Mouse (Mus musculus) spleen, adult 18-20 months (tissue): ENCODE measurements at regions not wholly inside any gene's neighbourhood (a gene's known extent, or its start where the extent isn't known, plus 50 kb on each side); places are given as distances from the start of the nearest gene placed in this dataset.

Experiments used
- DNase-seq, 2 experiments: peaks; one replicate each; pipeline ENCODE4 v3.0.0; 2022; ENCODE audit warnings: mixed read lengths in 2 of 2

GRCm38 (mm10) chr1:73857497-73857896 is 266.8 kb downstream of the Tns1 start:
- DNase-seq: no peak

DNA sequence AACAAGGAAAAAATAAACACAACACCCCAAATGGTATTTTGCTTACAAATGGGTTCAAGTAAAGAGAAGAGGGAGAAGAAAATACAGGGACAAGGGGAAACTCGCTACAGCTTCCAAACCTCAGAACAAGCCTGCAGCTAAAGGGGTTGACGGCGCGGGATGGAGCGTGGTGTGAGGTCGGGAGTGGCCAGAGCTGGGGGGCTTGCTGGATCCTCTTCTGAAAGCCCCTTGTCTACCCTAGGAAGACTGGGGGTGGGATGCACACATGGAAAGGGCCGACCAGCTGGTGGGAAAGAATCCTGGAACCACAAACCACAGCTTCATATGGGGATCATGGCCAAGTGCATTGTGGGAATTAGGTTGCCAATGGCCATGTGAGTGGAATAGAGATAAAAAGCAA is 267.4 kb downstream of the Tns1 start:
- DNase-seq: no peak

GRCm38 (mm10) chr1:73855306-73855705 is 268.9 kb downstream of the Tns1 start:
- no peak for DNase-seq

DNA sequence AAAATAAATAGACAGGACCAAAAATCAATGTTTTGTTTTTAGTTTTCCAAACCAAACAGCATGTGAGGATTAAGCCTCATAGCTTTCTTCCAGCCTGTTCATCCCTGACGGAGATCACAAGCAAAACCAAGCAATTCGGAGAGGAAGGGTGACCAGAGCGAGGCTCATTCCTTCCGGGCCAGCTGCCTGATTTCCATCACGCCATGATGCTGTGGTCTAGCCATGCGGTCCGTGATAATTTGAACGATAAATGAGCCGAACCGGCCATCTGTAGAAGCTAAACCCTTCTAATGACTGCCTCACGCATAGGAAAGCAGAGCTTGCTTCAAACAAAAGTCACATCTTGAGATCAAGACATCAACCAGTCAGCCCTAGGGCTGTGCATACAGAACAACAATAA is 270.4 kb downstream of the Tns1 start:
- DNase-seq: no peak

GRCm38 (mm10) chr1:73850173-73851014 is 273.9 kb downstream of the Tns1 start:
- DNase-seq: no peak

- DNase-seq: no peak
Measured at GRCm38 (mm10) chr1:73848370-73848769, 275.9 kb downstream of the Tns1 start.

DNA sequence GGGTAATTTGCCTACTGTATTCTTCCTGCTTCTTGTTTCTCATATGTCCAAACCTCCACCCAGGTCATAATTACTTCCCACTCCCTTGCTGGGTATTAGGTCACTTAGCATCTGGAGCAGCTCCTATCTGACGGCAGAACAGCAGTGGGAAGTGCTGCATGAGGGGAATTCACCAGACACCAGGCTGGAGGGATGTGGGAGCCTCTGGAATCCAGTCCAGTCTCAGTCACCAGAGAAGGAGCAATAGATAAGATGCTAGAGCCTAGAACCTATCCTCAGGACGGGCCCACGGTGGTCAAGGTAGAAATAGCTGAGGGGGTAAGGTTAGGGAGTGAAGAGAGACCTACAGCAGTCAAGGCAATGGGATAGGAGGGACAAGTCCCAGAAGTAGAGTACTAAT is 277.1 kb downstream of the Tns1 start:
- DNase-seq: no peak

DNA sequence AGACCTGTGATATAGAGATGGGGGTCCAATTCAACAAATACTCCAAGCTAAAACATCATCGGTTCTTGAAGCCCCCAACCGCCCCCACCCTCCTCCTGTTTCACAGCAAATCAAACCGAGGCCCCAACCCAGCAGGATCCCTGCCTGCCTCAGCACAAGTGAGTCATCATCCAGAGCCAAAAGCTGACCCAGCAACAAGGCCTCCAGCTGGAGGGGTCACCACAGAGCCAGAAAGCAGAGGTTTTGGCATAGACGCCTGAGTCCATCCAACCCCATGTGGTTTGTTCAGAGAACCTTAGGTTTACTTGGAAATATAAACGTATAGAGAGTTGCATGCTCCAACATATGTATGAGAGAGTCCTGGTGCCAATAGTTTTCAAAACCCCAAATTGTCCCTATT is 279.1 kb downstream of the Tns1 start:
- no peak for DNase-seq

DNA sequence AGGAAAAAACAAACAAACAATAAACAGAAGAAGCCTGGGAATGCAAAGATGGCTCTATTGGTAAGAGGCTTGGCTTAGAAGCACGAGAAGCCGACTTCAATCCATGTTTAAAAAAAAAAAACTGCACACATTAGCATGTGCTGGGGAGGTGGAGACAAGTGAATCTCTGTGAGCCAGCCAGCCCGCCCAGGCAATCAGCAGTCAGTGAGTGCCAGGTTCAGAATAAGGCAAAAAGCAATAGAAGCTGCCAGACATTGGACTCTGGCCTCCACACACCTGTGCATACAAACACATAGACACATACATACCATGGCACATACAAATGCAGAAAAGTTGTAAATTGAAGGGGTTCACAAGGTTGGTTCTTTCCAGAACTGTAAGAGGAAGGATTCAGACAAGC is 279.7 kb downstream of the Tns1 start:
- no peak for DNase-seq

DNA sequence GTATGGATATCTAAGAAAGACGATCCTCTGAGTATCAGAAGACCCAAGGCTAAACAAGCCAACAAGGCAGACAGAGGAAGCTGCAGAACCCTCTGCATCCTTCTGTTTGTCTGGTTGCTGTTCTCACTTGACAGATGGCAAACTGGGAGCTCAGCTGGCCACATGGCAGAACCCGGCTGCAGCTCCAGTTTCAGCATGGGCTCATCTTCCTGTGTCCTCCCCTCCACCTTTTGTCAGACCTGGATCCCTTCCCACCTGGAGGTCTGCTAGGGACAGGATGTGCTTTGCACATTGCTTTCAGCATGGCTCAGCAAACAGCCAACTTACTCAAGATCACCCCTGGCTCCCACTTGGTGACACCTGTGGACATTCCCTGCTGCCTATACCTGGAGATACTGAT is 284.9 kb downstream of the Tns1 start:
- DNase-seq: no peak

DNA sequence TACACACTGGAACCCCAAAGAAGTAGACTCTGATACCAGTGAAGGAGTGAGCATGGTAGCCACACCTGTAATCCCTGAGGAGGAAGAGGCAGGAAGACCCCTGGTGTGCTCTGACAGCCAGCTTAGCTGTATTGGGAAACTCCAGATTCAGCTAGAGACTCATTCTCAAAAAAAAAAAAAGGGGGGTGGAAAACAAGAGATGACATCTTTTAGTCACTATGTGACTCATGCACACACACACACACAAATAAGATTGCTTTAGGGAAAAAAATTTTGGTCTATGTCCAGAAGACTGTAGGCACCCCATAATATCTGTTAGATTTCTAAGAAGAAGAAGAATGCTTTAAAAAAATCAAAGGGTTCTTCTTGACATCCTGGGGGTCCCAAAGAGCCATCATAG is 287.6 kb downstream of the Tns1 start:
- DNase-seq: no peak

DNA sequence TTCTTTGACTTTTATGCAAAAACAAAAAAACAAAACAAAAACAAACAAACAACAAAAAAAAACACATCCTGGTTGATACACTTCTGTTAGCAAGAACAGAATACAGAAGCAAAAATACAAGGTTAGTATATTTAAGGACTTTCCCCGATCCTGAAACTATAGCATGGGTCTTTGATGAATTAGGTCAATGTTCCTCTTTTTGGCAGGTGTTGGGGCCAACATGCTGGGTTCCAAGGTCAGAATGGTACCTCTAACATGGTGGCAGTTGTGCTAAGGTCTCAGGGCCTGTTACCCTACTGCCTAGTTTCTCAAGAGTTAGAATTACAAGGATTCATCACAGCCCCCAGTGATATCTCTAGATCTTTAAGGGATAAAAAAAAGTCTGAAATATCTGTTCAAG is 289.7 kb downstream of the Tns1 start:
- no peak for DNase-seq

DNA sequence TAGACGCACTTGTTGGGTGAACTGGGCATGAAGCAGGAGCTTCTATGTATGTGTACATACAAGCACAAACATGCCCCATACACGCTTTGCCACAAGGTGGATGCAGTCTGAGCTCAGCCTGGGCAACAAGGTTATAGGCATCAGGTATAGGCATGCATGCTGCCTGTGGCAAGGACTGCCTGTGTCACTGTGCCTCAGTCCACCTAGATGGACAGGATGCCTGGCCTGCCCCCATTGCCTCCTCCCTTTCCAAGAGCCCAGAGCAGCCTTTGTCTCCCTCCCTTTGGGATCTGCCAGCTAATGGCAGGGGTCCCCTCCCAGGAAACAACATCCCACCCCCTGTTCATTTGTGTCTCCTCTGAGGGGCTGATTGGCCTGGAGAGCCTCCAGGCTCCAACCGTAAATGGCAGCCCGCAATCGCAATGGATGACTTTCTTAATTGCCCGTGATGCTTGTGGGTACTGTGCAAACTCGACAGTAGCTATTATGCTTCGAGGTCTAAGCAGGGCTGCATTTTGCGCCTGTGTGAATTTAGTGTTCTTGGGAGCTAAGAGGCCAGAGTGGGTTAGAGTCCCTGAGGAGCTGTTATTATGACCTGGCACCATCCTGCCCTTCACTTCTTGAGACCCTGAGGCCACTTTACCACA is 293.6 kb downstream of the Tns1 start:
- no peak for DNase-seq

DNA sequence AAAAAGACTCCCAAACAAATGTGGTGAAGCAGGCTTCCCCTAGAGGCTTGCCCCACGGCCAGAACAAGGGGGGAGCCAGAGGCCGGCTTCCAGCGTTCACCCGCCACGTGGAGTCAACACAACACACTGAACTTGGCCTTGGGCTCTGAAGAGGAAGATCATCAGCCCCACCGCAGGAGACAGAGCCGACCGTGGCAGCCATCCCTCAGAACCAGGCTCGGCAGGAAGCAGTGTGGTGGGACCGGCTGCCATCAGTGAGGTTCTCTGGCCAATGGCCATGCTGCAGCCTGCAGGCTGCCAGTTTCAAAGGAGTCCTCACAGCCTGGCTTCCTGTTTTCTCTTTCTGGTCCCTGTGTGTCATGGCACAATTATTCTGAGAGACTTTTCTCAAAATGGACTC is 295.3 kb downstream of the Tns1 start:
- DNase-seq: no peak

- peak; percentile 54 to 81 for DNase-seq
Measured at GRCm38 (mm10) chr1:73826243-73826930, 297.9 kb downstream of the Tns1 start.

DNA sequence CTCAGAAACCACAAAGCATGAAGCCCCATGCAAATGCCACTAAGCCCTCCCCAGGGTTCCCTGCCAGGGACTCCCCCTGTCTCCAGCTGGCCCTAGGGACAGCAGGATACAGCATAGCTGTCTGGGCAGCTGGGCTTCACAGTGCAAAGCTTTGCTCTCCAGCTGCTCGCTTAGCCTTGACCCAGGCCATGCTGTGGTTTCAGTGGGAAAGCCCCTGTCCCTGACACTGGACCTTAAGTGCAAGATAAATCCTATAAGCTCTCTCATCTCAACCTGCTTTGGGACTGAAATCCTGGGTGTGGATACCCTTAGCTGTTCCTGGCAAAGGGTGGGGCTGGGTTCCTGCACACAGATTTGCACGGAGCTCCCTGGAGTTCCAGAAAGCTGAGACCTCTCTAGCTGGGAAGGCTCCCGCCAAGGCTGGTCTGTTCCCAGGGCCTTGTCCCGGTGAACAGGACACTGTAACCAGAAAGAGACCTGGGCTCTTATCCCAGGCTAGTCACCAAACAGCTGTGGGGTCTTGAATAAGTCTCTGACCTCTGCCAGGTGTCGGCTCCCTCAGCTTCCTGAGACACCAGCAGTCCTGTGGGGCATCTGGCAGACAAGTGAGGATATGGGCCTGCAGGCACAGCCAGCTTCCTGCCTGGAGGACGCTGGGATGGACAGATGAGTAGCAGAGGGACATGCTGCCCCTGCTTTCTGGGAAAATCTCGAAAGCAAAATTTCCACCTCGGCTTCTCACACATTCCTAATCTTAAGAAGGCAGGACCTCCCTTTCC is 299.7 kb downstream of the Tns1 start:
- DNase-seq: peak; percentile 18 to 28

GRCm38 (mm10) chr1:73823726-73824125 is 300.5 kb downstream of the Tns1 start:
- DNase-seq: no peak

GRCm38 (mm10) chr1:73822616-73823015 is 301.6 kb downstream of the Tns1 start:
- DNase-seq: no peak

DNA sequence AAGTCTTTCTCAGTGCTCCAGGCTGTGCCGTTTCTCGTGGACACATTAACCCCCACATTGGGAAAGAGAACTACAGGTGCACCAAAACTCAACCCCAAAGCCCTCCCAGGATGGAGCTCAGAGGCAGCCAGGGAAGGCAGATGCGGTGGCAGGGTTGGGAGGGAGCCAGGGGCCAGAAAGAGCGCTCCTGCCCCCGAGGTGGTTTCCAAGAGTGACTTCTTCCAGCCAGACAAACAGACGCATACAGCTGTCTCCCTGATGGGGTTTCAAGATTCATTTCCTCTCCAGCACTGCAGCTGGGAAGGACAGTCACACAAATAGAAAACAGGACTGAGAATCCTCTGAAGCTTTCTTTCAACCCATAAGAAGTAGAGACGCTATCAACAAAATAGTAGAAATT is 303.5 kb downstream of the Tns1 start:
- no peak for DNase-seq

DNA sequence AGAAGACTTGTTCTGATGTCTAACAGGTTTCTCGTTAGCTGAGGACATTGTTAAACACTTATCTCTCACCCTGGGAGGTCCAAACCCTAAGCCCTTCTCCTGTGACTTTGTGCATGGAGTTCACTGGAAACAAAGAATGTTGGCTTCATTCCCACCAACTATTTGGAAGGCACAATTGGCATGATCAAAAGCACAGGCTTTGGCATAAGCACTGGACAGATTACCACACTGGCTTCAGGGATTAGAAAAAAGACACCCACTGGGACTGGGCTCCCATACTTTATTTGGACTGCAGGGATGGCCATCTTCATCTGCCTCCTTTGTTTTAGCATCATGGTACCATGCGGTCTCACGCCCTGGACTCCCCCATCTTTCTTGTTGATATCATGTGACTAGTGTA is 317.0 kb downstream of the Tns1 start:
- no peak for DNase-seq

DNA sequence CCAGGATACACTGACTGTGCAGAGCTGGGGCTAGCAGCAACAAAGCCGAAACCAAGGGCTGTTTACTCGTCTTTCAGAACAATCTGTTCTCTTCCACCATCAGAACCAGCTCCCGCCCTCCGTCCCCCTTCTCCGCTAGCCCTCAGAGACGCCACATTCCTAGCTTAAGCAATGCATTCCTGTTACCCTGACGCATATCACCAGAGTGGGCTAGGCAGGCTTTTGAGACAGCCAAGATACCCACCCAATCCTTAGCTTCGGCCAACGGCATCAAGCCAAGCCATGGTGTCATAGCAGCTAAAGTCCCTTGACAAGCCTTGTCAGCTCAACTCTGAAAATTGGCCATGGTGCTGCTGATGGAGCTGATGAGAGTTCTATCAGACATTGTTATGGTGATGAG is 319.1 kb downstream of the Tns1 start:
- no peak for DNase-seq

GRCm38 (mm10) chr1:73799996-73800395 is 324.3 kb downstream of the Tns1 start:
- DNase-seq: no peak

DNA sequence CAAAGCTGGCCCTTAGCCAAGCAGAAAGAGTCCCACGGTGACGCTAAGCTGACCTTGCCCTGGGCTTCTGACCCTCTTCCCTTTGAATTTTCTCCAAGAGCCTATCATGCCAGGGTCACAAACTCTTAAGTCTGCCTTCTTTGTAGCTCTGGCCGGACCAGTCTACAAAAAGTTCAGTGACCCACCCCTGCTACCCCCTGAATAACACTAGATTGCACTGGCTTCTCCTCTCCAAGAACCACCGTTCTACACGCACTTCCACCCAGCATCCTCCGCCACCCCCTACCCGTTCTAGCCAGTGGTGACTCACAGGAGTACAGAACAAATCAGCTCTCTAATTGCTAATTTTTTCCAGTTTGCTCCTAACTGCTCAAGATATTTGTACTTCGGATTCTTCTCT is 325.0 kb downstream of the Tns1 start:
- no peak for DNase-seq
